Mouse (Mus musculus) B cell, adult 2 months (primary cell): ENCODE measurements around the gene Mobp.

ENCODE experiments used
- DNase-seq, 2 experiments: peaks; one replicate each; pipeline ENCODE4 v3.0.0; 2022

Mobp gene

GRCm38 (mm10) chr9:120135454-120135853 is 14.1 kb upstream of the Mobp start:
- no peak for DNase-seq

GRCm38 (mm10) chr9:120140652-120141051 is 8.9 kb upstream of the Mobp start:
- DNase-seq = peak; percentile 82 to 83

- DNase-seq = no peak
Observed at GRCm38 (mm10) chr9:120144474-120144873, 5.0 kb upstream of the Mobp start.

GRCm38 (mm10) chr9:120151152-120151551 is 1.6 kb downstream of the Mobp start:
- DNase-seq = no peak

GRCm38 (mm10) chr9:120151906-120152399 is 2.4 kb downstream of the Mobp start:
- no peak for DNase-seq

GRCm38 (mm10) chr9:120158047-120158446 is 8.5 kb downstream of the Mobp start:
- DNase-seq = no peak

- no peak for DNase-seq
Observed at GRCm38 (mm10) chr9:120163862-120164261, 14.4 kb downstream of the Mobp start.

GRCm38 (mm10) chr9:120167826-120168225 is 18.3 kb downstream of the Mobp start:
- no peak for DNase-seq

GRCm38 (mm10) chr9:120171295-120171694 is 21.8 kb downstream of the Mobp start:
- peak; percentile 47 to 50 for DNase-seq

- DNase-seq = no peak
Observed at GRCm38 (mm10) chr9:120174436-120175137, 25.1 kb downstream of the Mobp start.

- no peak for DNase-seq
Observed at GRCm38 (mm10) chr9:120178813-120179212, 29.3 kb downstream of the Mobp start.

- DNase-seq = no peak
Observed at GRCm38 (mm10) chr9:120184499-120184898, 35.0 kb downstream of the Mobp start.

GRCm38 (mm10) chr9:120186856-120187255 is 37.3 kb downstream of the Mobp start:
- DNase-seq = peak in 1 of 2 experiments; percentile 21

GRCm38 (mm10) chr9:120190891-120191290 is 41.4 kb downstream of the Mobp start:
- no peak for DNase-seq

- peak; percentile 77 to 80 for DNase-seq
Observed at GRCm38 (mm10) chr9:120191362-120192098, 42.0 kb downstream of the Mobp start.

- no peak for DNase-seq
Observed at GRCm38 (mm10) chr9:120192742-120193141, 43.2 kb downstream of the Mobp start.

- DNase-seq = no peak
Observed at GRCm38 (mm10) chr9:120200873-120201272, 51.4 kb downstream of the Mobp start.

GRCm38 (mm10) chr9:120201743-120202142 is 52.2 kb downstream of the Mobp start:
- DNase-seq = no peak

GRCm38 (mm10) chr9:120202683-120203082 is 53.2 kb downstream of the Mobp start:
- DNase-seq = no peak

GRCm38 (mm10) chr9:120203936-120204335 is 54.4 kb downstream of the Mobp start:
- no peak for DNase-seq

- DNase-seq = no peak
Observed at GRCm38 (mm10) chr9:120206897-120207296, 57.4 kb downstream of the Mobp start.

GRCm38 (mm10) chr9:120210068-120210467 is 60.6 kb downstream of the Mobp start:
- peak; percentile 9 to 17 for DNase-seq

- no peak for DNase-seq
Observed at GRCm38 (mm10) chr9:120210865-120211264, 61.4 kb downstream of the Mobp start.

GRCm38 (mm10) chr9:120212936-120213335 is 63.4 kb downstream of the Mobp start:
- DNase-seq = no peak
